Mouse (Mus musculus) cerebellum, adult 2 months (tissue): Measurements from ENCODE around the gene Adamts6. TPM values are rescaled to one million over a fixed set of nuclear protein-coding genes. Genes with fewer than 3 reads are reported as not detected.

ENCODE experiments used
- DNase-seq, 2 experiments: peaks; one replicate each; pipeline ENCODE4 v3.0.0; 2021
- H3K27ac ChIP-seq: fragments of 200-500 bp; 2 replicates; pipeline ENCODE4 v1.5.1; 2012; ENCODE audit warnings: low read length, control low read depth, inconsistent platforms; ENCODE audit not compliant: insufficient read depth
- H3K27me3 ChIP-seq: fragments of 200-500 bp; 2 replicates; pipeline ENCODE4 v1.6.1; 2012; ENCODE audit warnings: inconsistent platforms, mild to moderate bottlenecking, low read length, moderate library complexity; ENCODE audit not compliant: control insufficient read depth, insufficient read depth
- H3K4me1 ChIP-seq: fragments of 200-500 bp; 2 replicates; pipeline ENCODE4 v1.6.1; 2011; ENCODE audit warnings: low read length; ENCODE audit not compliant: control insufficient read depth, insufficient read depth
- H3K4me3 ChIP-seq: fragments of 200-500 bp; replicated peaks from 2 replicates; pipeline ENCODE3; 2011; ENCODE audit warnings: mild to moderate bottlenecking, low read depth, low read length, control low read depth; ENCODE audit not compliant: insufficient read depth
- CTCF ChIP-seq: fragments of 200-500 bp; IDR thresholded peaks from 2 replicates; pipeline ENCODE4 v1.5.1; 2011; ENCODE audit warnings: low read depth, mild to moderate bottlenecking, control low read depth, low read length, moderate library complexity, borderline replicate concordance; ENCODE audit not compliant: insufficient read depth
- POLR2A ChIP-seq: fragments of 200-500 bp; IDR thresholded peaks from 2 replicates; pipeline ENCODE4 v1.6.1; 2011; ENCODE audit warnings: low read length, control low read depth, borderline replicate concordance; ENCODE audit not compliant: insufficient read depth
- WGBS: fragments of 180-500 bp; shearing (Covaris S2); methylation state at CpG from one replicate; pipeline ENCODE4 v1.1.7; 2018; 5-methylcytosine and 5-hydroxymethylcytosine counted together
- polyA plus RNA-seq: library from polyadenylated mRNA; depleted of rRNA; stranded (reverse); fragments of >200 nt; gene quantifications from 2 replicates; pipeline ENCODE4 v1.2.3, GENCODE M21; 2012

Gene Adamts6
- polyA plus RNA-seq, 1 experiment: 5.0 TPM

DNA sequence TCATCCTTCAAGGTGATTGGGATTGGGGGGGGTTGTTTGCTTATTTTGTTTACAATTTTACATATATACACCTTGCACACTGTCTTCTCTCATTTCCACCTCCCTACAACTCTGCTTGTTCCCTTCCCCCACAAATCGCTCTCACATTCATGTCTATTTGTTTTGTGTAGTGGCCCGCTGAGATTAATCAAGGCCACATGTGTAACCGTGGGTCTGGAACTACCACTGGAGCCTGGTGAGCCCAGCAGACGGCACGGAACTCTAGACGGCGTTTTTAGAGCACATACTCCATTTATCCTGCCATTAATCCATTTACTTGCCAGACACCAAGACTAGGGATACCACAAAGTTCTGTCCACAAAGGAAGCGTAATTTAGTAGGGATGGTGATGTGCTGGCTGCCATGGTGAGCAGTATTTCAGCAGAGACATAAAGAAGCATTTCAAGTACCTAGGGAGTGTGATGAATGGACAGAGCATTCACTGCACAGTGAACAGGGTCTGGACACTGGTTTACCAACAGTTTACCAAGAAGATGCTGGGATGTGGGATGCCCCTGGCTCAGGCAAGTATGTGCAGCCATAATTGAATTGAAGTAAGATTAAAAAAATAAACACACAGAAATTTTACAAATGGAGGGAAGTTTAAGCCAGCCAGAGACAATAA lies 194.9 kb downstream of the Adamts6 start:
- WGBS: 86% methylated on average over 8 of the region's 8 CpGs
- TF ChIP-seq POLR2A: no peak
- no peak for TF ChIP-seq CTCF

DNA sequence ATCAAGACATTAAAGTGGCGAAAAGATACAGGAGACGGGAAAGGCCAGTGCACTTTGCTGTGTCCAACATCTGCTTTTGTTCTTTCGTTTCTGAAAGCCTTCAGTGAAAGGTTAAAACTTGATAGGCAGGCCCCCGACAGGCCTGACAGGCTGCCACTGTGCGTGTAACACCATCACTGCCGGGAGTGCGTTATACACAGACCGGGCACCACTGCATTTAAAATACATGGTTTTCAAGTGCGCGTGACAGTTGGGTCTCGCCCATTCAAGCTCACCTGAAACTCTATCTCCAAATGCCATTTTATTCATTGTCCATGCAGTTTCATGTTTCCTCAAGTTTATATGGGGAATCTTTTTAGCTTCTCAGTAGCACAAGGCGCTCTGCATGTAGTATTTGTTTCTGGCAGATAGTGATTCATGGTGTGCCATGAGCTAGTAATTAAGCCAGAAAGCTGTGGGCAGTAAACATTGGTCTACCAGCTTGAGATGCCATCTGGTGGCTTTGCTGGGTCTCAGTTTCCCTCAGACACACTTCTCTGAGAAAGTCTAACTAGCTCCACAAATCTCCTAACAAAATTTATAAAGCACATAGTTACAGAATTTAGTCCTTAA lies 195.6 kb downstream of the Adamts6 start:
- 41% methylated on average over 12 of the region's 12 CpGs for WGBS
- Histone ChIP-seq H3K27ac (no peak overlapping the region), H3K27me3 (no peaks in the 10 kb centered on the region), H3K4me3 (no peak overlapping the region), H3K4me1 (peaks cover 2% of the 10 kb centered on the region; the same call in 1 of the 2 replicates)
- peak in 1 of 2 experiments; percentile 28 for DNase-seq
- TF ChIP-seq POLR2A (no peak), CTCF (no peak)

More for the DNA sequence above, 194.9 kb downstream of the Adamts6 start:
- Histone ChIP-seq H3K27me3 (no peaks in the 10 kb centered on the region), H3K4me1 (peaks cover 2% of the 10 kb centered on the region; the same call in 1 of the 2 replicates), H3K27ac (no peak overlapping the region), H3K4me3 (no peak overlapping the region)
- no peak for DNase-seq

DNA sequence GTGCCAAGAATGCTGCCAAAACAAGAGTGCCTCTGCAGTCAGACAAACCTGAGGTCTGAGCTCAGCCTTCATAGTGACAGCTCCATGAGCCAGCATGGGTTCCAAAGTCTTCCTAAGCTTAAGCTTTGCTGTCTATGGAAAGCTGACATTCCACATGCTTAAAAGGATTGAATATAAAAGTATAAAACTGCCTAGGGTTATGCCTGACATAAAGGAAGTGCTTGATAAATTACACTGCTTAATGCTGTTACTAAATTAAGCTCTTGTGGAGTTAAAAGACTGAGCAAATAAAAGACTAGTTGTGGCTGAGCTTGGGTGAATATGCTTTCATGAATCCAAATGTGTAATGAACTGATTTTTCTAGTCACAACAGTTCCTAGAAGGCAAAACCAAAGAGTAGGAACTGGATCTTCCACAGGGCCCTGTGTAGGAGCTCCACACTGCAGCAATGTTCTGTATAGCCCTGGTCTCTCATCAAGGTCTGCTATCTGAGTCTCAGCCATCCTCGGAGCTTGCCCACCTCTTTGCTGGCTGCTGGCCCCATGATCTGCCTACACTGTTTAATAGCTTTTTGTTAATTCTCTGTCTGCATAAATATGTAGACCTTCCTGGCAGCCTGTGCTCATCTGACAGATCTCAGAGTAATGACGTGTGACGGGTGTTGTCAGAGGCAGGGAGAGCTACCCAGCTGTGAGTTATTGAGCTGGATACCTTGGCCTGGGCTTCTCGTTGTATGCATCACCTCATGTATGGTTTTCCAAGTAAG lies 203.6 kb downstream of the Adamts6 start:
- WGBS: 50% methylated on average over 4 of the region's 4 CpGs
- H3K4me3 ChIP-seq: no peak overlapping the region
- no peaks in the 10 kb centered on the region for H3K27me3 ChIP-seq
- no peak for DNase-seq
- TF ChIP-seq POLR2A (no peak), CTCF (no peak)
- no peaks in the 10 kb centered on the region for H3K4me1 ChIP-seq
- H3K27ac ChIP-seq: no peak overlapping the region

DNA sequence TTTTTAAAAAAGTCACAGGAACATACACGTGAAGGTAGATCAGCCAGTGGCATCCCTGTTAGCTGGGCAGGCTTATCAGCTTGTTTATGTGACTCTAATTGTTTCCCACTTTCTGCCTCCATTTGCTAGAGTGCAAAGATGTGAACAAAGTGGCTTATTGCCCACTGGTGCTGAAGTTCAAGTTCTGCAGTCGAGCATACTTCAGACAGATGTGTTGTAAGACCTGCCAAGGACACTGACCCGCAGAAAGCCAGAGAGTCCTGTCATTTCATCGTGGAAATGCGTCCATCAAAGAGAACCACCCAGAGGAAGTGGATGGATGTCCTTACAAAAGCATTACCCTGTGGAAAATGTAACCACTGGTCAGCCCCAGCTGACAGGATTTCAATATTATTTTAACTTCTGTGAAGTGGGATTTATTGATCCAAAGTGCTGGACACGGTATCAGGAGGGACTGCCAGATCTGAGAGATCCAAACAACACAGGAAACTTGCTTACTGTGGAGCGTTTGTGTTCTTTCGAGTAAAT lies 205.9 kb downstream of the Adamts6 start:
- no peak overlapping the region for H3K4me3 ChIP-seq
- DNase-seq: no peak
- 51% methylated on average over 8 of the region's 8 CpGs for WGBS
- H3K27ac ChIP-seq: no peak overlapping the region
- TF ChIP-seq CTCF (no peak), POLR2A (no peak)
- H3K27me3 ChIP-seq: no peaks in the 10 kb centered on the region
- H3K4me1 ChIP-seq: no peaks in the 10 kb centered on the region

DNA sequence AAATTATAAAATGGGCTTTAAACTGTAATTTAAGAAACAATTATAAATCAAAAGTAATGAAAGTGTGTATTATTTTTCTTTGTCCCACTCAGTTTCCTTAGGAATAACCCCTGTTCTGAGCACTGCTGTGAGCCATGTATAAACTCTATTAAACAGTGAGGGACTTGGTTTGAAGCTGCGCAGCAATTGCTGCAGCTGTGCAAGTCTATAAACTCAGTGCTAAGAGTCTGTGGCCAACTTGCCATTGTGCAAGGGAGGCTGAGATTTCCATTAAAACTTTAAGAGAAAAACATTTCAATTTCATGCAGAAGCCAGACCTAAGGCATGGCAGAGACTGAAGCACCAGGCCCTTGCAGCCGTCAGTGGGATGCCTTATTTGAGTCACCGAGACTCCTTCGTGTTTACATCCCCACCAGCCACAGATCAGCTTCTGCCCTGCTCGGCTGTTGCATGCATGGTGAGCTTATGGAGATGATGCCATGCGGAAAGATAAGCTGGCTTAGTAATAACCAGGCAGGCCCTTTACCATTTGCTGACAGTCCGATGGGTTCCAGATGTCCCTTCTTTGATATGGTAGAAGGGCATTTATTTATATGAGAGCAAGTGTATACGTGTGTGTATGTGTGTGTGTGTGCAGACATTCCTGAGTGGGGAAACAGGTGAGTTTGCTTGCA lies 206.7 kb downstream of the Adamts6 start:
- WGBS: 54% methylated on average over 8 of the region's 8 CpGs
- TF ChIP-seq CTCF (no peak), POLR2A (no peak)

DNA sequence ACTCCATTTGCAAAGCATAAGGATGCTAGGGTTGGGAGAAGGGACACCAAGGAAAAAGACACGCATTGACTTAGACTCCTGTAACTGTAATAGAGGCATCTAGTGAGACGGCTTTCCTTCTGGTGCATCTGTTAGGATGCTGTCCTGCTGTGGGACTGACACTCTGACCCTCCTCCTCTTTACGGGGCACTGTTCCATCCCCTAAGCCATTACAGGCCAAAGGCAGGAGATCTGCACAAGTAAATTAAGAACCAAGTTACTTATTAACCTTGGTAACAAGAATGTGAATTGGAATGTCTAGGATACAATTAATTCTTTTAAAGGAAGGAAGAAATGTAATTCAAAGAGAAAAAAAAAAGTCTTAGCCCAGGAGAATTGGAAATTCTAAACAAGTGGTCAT lies 210.0 kb downstream of the Adamts6 start:
- H3K4me1 ChIP-seq: no peaks in the 10 kb centered on the region
- TF ChIP-seq CTCF (no peak), POLR2A (no peak)

More for the DNA sequence above, 206.7 kb downstream of the Adamts6 start:
- no peaks in the 10 kb centered on the region for H3K27me3 ChIP-seq
- no peaks in the 10 kb centered on the region for H3K4me1 ChIP-seq
- H3K4me3 ChIP-seq: no peak overlapping the region
- no peak overlapping the region for H3K27ac ChIP-seq
- no peak for DNase-seq

DNA sequence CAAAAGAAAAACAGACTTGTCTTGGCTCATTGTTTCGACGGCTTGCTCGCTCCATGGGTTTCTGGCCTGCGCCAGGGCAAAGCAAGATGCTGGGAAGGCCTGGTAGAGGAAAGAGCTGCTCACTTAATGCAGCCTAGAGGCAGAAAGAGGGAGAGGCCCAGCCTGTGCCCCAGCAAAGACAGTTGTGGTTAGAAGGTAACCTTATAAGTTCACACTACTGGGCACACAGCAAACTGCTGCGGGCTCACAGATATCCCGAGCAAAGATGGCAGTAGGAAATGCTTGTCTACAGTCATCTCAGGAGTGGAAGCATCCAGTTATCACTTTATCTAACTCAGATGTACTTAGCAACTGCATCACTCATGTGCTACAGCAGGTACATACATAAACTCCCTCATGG lies 211.0 kb downstream of the Adamts6 start:
- WGBS: 92% methylated on average over 6 of the region's 6 CpGs
- DNase-seq: no peak
- no peak overlapping the region for H3K27ac ChIP-seq
- no peak overlapping the region for H3K4me3 ChIP-seq
- TF ChIP-seq CTCF (no peak), POLR2A (no peak)
- H3K27me3 ChIP-seq: no peaks in the 10 kb centered on the region
- no peaks in the 10 kb centered on the region for H3K4me1 ChIP-seq

More for the DNA sequence above, 210.0 kb downstream of the Adamts6 start:
- Histone ChIP-seq H3K27ac (no peak overlapping the region), H3K4me3 (no peak overlapping the region), H3K27me3 (no peaks in the 10 kb centered on the region)
- WGBS: 54% methylated on average over 3 of the region's 3 CpGs
- DNase-seq: no peak
